In the genomic region with DNA sequence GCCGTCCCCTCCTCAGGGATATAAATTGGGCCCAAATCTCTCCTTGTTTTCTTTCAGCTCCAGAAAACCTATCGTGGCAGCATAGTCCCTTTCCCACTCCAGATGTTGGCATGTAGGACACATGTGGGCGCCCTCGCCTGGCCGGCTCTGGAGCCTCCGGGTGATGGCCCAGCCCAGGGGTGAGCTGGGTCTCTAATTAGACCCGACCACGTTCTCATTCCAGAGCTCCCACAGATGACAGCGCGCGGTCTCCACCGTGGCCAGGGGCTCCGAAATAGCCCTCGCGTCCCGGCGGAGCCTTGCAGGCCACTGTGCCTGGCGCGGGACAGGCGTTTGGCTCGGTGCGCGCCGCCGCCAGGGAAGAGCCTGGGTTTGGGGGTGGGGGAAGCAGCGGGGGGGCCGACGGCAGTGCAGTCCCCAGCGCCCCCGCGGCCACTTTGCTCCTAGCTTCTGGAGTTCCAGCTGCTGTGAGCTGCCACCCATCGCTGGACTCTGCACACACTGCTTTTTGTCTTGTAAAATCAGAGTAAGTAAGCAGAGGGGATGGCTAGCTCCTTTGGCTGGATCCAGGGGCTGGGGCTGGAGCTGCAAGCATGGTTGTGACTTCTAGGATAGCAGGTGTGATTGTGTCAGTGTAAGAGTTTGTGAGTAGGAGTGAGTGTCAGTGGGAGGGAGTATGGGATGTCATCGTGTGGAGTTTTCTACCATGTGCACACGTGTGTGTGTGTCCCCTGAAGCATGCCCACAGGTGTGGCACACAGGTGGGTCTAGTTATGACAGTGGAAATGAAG, we compare ENCODE assay signal across 8 mouse cellular contexts. TPM values are rescaled to one million over a fixed set of nuclear protein-coding genes. Genes with fewer than 3 reads are reported as not detected.
A peak's percentile ranks its signal among the peaks of the same experiment; 100 is the strongest.
DNase-seq lines count a peak whose midpoint lies in the region; ATAC-seq and TF ChIP-seq lines count a peak whose summit lies in the region.

No protein-coding gene starts in this region.

- no peak overlapping the region for H3K27ac ChIP-seq in forebrain, embryonic 11.5 days (ENCODE audit: low read depth, low read length)
- 0 out of 2 replicates have a peak overlapping the region, but pooled peaks have one; percentile 11 for H3K27ac ChIP-seq in hindbrain, postnatal 0 days
- H3K27ac ChIP-seq in liver, embryonic 13.5 days, result no peak overlapping the region
- no peak overlapping the region for H3K27ac ChIP-seq in thymus, adult 2 months (ENCODE audit: control insufficient read depth, insufficient read depth, low read length)

- H3K4me1 ChIP-seq in forebrain, embryonic 11.5 days (replicated peaks; ENCODE audit: control insufficient read depth, insufficient read depth, low read length), result peaks cover 6% of the 10 kb centered on the region
- H3K4me1 ChIP-seq in hindbrain, postnatal 0 days (ENCODE audit: insufficient read depth, low read length), result 0 out of 2 replicates have a peak, but pooled peaks cover 8% of the 10 kb centered on the region
- no peaks in the 10 kb centered on the region for H3K4me1 ChIP-seq in liver, embryonic 13.5 days (replicated peaks)
- peaks cover 19% of the 10 kb centered on the region for H3K4me1 ChIP-seq in thymus, adult 2 months (replicated peaks; ENCODE audit: control insufficient read depth, insufficient read depth, low read length)

- H3K4me2 ChIP-seq in forebrain, embryonic 11.5 days (ENCODE audit: low read depth, low read length, severe bottlenecking), result peak overlapping the region; percentile 70
- peak overlapping the region; percentile 71 for H3K4me2 ChIP-seq in hindbrain, postnatal 0 days (ENCODE audit: low read depth, low read length)
- peak overlapping the region; percentile 57 for H3K4me2 ChIP-seq in liver, embryonic 13.5 days

- H3K27me3 ChIP-seq in forebrain, embryonic 11.5 days (ENCODE audit: control insufficient read depth, insufficient read depth, low read length), result peaks cover 6% of the 10 kb centered on the region; the same call in 1 of the 2 replicates
- no peaks in the 10 kb centered on the region for H3K27me3 ChIP-seq in hindbrain, postnatal 0 days (ENCODE audit: insufficient read depth, low read length)
- H3K27me3 ChIP-seq in liver, embryonic 13.5 days, result peaks cover 12% of the 10 kb centered on the region
- peaks cover 3% of the 10 kb centered on the region; the same call in 1 of the 2 replicates for H3K27me3 ChIP-seq in thymus, adult 2 months (ENCODE audit: control insufficient read depth, insufficient read depth, low read length)

- WGBS in forebrain, embryonic 11.5 days, result 3% methylated on average over 34 of the region's 34 CpGs
- WGBS in hindbrain, postnatal 0 days, result 4% methylated on average over 34 of the region's 34 CpGs
- 8% methylated on average over 34 of the region's 34 CpGs for WGBS in liver, embryonic 13.5 days (ENCODE audit: insufficient replicate concordance)
- 14% methylated on average over 34 of the region's 34 CpGs for WGBS in thymus, adult 2 months

- H3K9ac ChIP-seq in forebrain, embryonic 11.5 days (ENCODE audit: low read length), result peak overlapping the region; percentile 53
- H3K9ac ChIP-seq in hindbrain, postnatal 0 days (replicated peaks; ENCODE audit: low read length), result peak overlapping the region; percentile 44
- no peak overlapping the region; the same call in 1 of the 2 replicates for H3K9ac ChIP-seq in liver, embryonic 13.5 days

- DNase-seq in testis, postnatal 10 days (ENCODE audit: low spot score), result peak; percentile 45
- DNase-seq in testis, postnatal 14 days (ENCODE audit: low spot score), result no peak
- DNase-seq in forebrain, embryonic 11.5 days (ENCODE audit: low spot score), result peak; percentile 60
- DNase-seq in hindbrain, postnatal 0 days (ENCODE audit: low spot score), result peak; percentile 54
- no peak for DNase-seq in liver, embryonic 13.5 days
- DNase-seq in right cerebral cortex, postnatal 14 days, result peak; percentile 8
- DNase-seq in thymus, adult 2 months, result no peak
- DNase-seq in cerebellum, postnatal 36 days, result no peak

- H3K36me3 ChIP-seq in forebrain, embryonic 11.5 days (ENCODE audit: control insufficient read depth, insufficient read depth, low read length), result no peaks in the 10 kb centered on the region
- no peaks in the 10 kb centered on the region for H3K36me3 ChIP-seq in hindbrain, postnatal 0 days (ENCODE audit: insufficient read depth, low read length)
- H3K36me3 ChIP-seq in liver, embryonic 13.5 days, result no peaks in the 10 kb centered on the region
- H3K36me3 ChIP-seq in thymus, adult 2 months (ENCODE audit: control insufficient read depth, insufficient read depth, low read length), result no peaks in the 10 kb centered on the region

- H3K4me3 ChIP-seq in forebrain, embryonic 11.5 days (ENCODE audit: low read depth, low read length), result peak overlapping the region; percentile 25
- peak overlapping the region; percentile 39 for H3K4me3 ChIP-seq in hindbrain, postnatal 0 days (ENCODE audit: low read length)
- peak overlapping the region; percentile 36 for H3K4me3 ChIP-seq in liver, embryonic 13.5 days (replicated peaks)
- no peak overlapping the region for H3K4me3 ChIP-seq in thymus, adult 2 months (ENCODE audit: control insufficient read depth, insufficient read depth, low read length)

- no peaks in the 10 kb centered on the region for H3K9me3 ChIP-seq in forebrain, embryonic 11.5 days (ENCODE audit: control insufficient read depth, low read length)
- no peaks in the 10 kb centered on the region for H3K9me3 ChIP-seq in hindbrain, postnatal 0 days (ENCODE audit: low read length)
- H3K9me3 ChIP-seq in liver, embryonic 13.5 days (replicated peaks), result no peaks in the 10 kb centered on the region

- peak; percentile 20; the same call in 1 of the 2 replicates for TF ChIP-seq CTCF in hindbrain, postnatal 0 days (IDR thresholded peaks at IDR 0.05; ENCODE audit: low read depth)
- no peak for TF ChIP-seq CTCF in thymus, adult 2 months (IDR thresholded peaks at IDR 0.05; ENCODE audit: borderline replicate concordance, control insufficient read depth, extremely low read depth, insufficient read depth, low read length, poor library complexity)

- TF ChIP-seq POLR2A in thymus, adult 2 months (IDR thresholded peaks at IDR 0.05; ENCODE audit: control insufficient read depth, extremely low read depth, insufficient read depth, low read length, poor library complexity), result no peak

- ATAC-seq in forebrain, embryonic 11.5 days (replicated peaks; ENCODE audit: low FRiP score), result peak; percentile 49; the same call in 1 of the 2 replicates
- peak; percentile 83 for ATAC-seq in hindbrain, postnatal 0 days
- ATAC-seq in liver, embryonic 13.5 days (ENCODE audit: low read depth), result no peak

RNA-seq across cellular contexts. Expression of a gene that starts 2.2 kb away (rescaled TPM):
- 0.89 and 1.1 TPM in 2 replicates for polyA plus RNA-seq in forebrain, embryonic 11.5 days (2014; fragmentation: Nextera tagmentation; extraction: Ambion mirVana)
- total RNA-seq in hindbrain, postnatal 0 days (2014; rRNA removed), result 6.1 and 9.7 TPM in 2 replicates
- 5.2 and 6.4 TPM in 2 replicates for polyA plus RNA-seq in hindbrain, postnatal 0 days (2015; fragmentation: Nextera tagmentation; extraction: Ambion mirVana)
- 9.8 and 10.8 TPM in 2 replicates for polyA plus RNA-seq in liver, embryonic 13.5 days (2015; fragmentation: Nextera tagmentation; extraction: Ambion mirVana)
- 0.26 and 0.55 TPM in 2 replicates for polyA plus RNA-seq in thymus, adult 2 months (2012; rRNA removed)

RNA-seq across cellular contexts. Expression of a gene that starts 27.2 kb away (rescaled TPM):
- not detected in 2 replicates for polyA plus RNA-seq in forebrain, embryonic 11.5 days (2014; fragmentation: Nextera tagmentation; extraction: Ambion mirVana)
- total RNA-seq in hindbrain, postnatal 0 days (2014; rRNA removed), result 8.1 and 11.5 TPM in 2 replicates
- 13.0 and 13.4 TPM in 2 replicates for polyA plus RNA-seq in hindbrain, postnatal 0 days (2015; fragmentation: Nextera tagmentation; extraction: Ambion mirVana)
- polyA plus RNA-seq in liver, embryonic 13.5 days (2015; fragmentation: Nextera tagmentation; extraction: Ambion mirVana), result not detected in 2 replicates
- 10.0 and 10.3 TPM in 2 replicates for polyA plus RNA-seq in thymus, adult 2 months (2012; rRNA removed)

Comparison
In these comparisons a context has a peak if more than half of its experiments do, and no peak if none do; other contexts are left out.
1. DNase-seq: peak in testis, postnatal 10 days (single experiment), forebrain, embryonic 11.5 days (single experiment), hindbrain, postnatal 0 days (single experiment) and right cerebral cortex, postnatal 14 days (single experiment); none in testis, postnatal 14 days (single experiment), liver, embryonic 13.5 days (single experiment), thymus, adult 2 months (single experiment) and cerebellum, postnatal 36 days (0 of 2).
2. Peak in every context shown above with its lines, with median percentiles within 50 percentile points of each other: H3K4me2 ChIP-seq.